Mouse (Mus musculus) lung, postnatal 14 days (tissue): ENCODE data around the gene Espn.
A peak's percentile ranks its signal among the peaks of the same experiment; 100 is the strongest.

Experiments
- DNase-seq: peaks from one replicate; pipeline ENCODE4 v3.0.0; 2021

Gene Espn

DNA sequence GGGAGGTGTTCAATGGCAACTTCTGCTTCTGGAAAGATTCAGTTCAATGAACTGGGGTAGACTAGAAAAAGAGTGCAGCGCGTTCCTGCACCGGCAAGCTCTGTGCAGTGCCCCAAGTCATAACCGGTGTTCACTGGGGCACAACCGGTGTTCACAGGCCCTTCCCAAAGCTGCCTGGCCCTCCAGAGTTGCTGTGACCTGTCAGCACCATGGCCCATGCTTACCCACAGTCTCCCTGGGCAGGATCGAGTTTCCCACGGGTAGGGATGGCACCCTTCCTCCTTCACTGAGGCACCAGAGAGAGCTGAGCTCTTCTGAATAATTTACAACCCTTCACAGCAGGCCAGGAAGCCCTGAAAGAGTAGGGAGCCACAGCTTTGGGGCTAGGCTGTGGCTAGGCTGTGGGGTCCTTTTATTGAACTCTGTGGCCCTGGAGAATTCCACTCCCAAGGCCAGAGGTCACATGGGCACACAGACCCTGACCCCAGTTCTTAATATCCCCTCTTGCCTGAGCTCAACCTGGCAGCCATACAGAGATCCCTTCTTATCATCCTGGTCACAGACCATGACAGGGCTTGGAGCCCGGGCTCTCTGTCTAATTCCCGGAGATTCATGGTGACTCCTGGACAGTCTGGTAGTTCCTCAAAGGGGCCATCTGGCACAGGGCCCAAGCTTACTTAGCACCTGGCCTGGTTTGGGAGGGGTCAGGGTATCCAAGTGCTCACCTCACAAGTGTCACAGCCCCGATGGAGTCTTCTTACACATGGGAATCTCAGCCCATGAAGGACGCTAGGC, 5.9 kb downstream of the Espn start:
- DNase-seq = no peak

GRCm38 (mm10) chr4:152145473-152145872, 6.7 kb downstream of the Espn start:
- no peak for DNase-seq

- DNase-seq = no peak
Measured at GRCm38 (mm10) chr4:152143632-152144031, 8.5 kb downstream of the Espn start.

DNA sequence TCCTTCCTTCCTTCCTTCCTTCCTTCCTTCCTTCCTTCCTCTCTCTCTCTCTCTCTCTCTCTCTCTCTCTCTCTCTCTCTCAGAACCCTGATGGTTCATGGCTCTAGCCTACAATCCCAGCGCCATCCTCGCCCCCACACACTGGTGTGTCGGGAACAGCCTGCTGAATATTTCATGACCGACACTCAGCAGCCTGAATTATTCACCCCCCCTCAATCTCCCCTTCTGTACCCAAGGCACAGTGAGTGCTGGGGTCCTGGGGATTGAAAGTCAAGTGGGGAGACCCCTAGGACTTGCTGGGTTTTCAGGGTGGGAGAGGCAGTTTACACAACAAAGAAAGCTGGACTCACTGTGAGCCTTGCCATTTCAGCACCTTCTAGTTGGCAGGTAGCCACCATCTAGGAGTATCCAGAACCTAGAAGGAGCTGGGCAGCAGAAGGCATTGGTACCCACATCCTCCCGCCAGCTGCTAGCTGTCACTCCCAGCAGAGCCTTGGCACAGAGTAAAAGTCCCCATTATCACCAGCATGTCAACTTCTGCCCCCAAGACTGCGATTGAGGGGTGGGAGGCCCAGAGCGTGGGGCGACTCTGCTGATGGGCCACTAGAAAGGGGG, 10.5 kb downstream of the Espn start:
- no peak for DNase-seq

GRCm38 (mm10) chr4:152140441-152140840, 11.7 kb downstream of the Espn start:
- DNase-seq = peak; percentile 64

DNA sequence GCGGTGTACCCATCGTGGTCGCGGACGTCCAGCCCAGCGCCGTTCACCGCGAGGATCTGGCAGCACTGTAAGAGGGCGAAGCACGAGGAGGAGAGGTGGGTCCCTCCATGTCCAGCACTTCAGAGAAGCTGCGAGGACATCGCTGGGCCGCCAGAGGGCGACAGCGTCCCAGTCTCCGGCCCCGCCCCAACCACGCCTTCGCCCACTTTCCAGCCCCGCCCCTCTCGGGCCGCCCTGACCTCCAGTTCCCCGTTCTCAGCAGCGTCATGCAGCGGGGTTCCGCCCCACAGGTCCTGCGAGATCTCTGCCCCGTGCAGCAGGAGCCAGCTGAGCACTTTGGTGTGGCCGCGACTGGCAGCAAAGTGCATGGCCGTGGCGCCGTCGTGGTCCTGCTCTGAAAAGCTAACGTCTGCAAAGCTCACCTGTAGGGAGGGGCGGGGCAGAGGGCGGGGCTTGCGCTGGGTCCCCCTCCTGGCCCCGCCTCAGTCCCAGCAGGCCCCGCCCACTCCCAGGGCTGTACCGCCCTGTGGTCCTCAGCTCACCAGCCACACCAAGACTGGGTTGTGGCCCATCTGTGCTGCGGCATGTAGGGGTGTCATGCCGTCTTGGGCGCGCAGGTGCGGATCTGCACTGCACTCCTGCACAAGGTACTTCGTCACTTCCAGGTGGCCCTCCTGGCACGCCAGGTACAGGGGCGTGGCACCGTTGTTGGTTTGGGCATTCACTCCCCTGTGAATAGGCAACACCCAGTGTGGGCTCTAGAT, 13.5 kb downstream of the Espn start:
- peak; percentile 92 for DNase-seq

GRCm38 (mm10) chr4:152136876-152137250, 15.3 kb downstream of the Espn start:
- no peak for DNase-seq

GRCm38 (mm10) chr4:152136112-152136875, 15.9 kb downstream of the Espn start:
- peak; percentile 34 for DNase-seq

DNA sequence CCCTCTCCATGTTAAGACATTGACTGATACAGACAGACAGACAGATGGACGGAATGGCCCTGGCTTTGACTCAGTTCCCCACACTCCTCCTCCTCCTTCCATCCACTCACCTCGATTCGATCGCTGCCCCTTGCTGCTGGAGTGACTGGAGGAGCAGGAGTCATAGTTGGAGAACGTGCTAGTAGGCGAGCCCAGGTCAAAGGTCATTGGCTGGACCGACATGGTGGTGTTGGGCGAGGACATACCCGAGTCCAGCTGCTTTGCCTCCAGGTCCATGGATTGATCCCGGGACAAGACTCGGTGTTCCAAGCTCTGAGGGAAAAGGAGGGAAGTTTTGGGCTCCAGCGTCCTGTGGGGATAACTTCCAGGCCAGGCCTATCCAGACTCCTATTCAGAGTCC, 16.8 kb downstream of the Espn start:
- DNase-seq = no peak

GRCm38 (mm10) chr4:152134507-152134906, 17.7 kb downstream of the Espn start:
- peak; percentile 67 for DNase-seq

DNA sequence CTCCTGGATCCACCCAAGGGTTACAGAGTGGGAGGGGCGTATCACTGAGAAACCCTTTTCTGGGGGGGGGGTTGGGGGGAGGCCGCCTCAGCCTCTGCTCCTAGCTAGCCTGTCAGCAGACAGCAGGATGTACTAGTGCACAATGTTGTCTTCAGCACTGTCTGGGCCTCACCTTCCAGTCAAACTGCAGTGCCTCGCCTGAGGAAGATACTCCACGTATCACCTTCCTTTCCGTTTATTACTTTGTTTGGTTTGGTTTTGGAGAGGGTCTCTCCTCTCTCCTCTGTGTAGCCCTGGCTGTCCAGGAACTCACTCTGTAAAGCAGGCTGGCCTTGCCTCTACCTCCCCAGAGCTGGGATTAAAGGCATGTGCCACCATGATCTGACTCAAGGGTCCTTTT, 19.0 kb downstream of the Espn start:
- DNase-seq = no peak

GRCm38 (mm10) chr4:152132772-152133169, 19.4 kb downstream of the Espn start:
- DNase-seq = no peak

DNA sequence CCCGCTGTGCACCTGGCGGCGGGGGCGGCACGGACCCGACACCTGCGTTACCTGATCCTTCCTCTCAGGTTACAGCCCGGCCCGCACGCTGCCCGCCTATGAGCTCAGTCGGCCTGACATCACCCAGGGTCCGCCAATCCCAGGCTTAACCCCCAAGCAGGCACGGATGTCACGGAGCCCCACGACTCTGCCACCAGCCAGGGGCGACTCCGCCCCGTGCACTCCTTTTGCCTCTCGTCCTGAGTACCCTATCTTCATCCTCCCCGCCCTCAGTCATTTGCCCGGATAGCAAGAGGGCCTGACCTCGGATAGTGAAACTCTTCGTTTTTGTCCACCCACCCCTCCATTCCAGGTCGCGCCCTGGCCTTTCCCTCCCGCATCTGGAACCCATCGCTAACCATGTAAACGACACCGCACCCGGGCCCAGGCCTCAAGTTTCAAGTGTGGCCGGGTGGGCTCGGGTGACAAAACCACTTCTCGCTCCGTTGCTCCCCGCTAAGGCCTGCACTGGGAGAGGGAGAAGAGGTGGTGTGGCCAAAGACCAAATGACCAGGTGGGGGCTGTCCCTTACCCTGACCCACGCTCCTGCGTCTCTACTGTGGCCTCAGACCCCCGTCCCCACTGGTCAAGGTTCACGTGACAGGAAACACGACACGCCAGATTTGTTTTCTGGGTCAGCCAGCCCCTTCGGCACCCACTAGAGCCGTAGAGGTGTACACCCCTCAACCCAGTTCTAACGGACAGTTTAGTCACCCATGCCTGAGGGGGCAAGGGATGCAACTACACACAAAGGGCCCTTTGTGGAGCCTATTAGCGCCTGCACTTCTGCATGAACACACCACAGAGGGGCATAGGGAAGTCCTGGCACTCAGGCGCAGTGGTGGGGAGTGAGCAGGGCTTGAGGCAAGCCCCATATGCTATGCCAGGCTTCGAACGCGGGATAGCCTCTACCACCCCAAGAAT, 20.1 kb downstream of the Espn start:
- DNase-seq = no peak

DNA sequence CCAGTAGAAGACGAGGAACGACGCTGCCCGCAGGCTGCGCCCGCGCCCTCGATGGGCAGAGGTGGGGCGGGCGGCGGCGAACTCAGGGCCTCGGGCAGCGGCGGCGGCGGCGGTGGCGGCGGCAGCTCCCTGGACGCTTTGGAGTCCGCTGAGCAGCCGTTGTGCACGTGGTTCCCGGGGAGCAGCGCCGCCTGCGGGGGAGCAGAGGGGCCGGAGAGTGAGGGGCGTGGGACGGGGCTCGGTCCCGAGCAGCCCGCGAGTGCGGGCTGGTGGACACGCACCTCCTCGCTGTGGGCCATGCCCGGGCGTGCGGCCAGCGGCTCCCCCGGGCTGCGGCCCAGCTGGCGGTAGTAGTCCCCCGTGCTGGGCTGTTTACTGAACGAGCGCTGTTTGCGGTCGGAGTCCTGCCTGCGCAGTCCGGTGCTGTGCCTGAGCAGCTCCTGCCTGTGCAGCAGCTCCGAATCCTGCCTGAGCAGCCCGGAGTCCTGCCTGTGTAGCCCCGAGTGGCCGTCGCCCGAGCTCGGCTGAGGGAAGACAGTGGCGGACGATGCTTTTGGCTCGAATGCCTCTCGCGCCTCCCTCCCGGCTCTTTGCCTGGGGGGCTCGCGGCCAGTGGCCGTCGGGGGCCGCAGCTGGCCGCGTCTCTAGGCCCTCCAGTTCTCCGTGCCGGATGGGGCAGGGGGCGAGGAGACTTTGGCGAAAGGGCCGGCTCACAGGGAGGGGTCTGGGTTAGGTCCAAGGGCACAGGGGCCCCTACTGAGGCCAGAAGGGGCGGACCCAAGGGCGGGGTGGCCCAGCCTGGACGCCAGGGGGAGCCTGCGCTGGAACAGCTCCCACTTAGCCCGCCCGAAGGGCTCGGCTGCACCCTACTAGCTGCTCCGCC, 21.2 kb downstream of the Espn start:
- DNase-seq = peak; percentile 69

DNA sequence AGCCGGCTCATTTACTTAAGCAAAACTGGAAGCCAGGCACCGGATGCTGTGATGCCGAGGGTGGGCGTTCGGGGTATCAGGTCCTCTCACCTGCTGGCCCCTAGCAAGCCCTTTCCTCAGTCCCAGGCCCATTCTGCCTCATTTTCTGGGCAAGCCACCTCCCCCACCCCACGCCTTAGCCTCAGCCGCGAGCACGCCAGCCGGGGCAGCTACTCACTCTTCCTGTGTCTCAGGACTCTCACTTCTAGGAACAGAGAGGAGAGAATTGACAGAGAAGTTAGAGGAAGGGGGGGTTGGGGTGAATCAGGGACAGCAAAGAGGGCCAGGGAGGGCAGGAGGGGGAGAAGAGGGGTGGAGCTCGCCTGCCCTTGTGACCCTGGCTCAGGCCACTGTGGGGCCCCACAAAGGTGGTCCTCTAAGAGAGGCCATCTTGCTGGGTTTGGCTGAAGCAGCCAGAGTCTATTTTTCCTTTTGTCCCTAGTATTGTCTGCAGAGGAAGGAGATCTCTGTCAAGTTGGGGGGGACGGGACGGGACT, 22.7 kb downstream of the Espn start:
- no peak for DNase-seq

- no peak for DNase-seq
Measured at GRCm38 (mm10) chr4:152128784-152129183, 23.4 kb downstream of the Espn start.

- DNase-seq = no peak
Measured at GRCm38 (mm10) chr4:152127884-152128283, 24.3 kb downstream of the Espn start.

- no peak for DNase-seq
Measured at GRCm38 (mm10) chr4:152126026-152126920, 25.9 kb downstream of the Espn start.
